Mouse (Mus musculus): Measurements from ENCODE around the gene Gm5072.
"Not testable (repeated sequence)": the region's sequence is repeated elsewhere in the genome, so short reads cannot be mapped to it uniquely, and the experiment has no call there.

Gm5072 gene

DNA sequence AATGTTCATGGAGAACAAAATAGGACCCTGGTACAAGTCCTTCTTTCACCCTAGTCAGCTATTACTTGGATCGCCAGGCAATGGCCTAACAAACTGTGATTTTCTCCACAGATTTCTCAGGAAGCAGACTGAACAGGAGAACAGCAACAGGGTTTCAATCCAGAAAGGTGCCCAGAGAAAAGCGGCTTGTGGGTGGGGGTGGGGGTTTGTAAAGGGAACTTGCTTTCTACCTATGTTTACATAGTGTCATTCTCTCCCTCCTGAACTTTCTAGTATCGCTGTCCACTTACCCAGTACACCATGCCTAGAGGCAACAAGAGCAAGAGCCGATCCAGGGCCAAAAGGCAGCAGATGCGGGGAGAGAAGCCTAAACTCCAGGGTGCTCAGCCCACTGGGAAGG is at the start of gene Gm5072:
TSS of gene Gm5072 (plus strand) at position 301 of the 400 bp plus-strand sequence.
- not testable (repeated sequence) for DNase-seq (ENCODE audit: low read depth, low spot score)
